Mouse (Mus musculus) hindlimb bud, embryonic 11.5 days (tissue): Measurements from ENCODE around the gene Olfr690.
"Not testable (repeated sequence)": the region's sequence is repeated elsewhere in the genome, so short reads cannot be mapped to it uniquely, and the experiment has no call there.

ENCODE experiments used
- DNase-seq: peaks from one replicate; pipeline ENCODE4 v3.0.0-alpha.2; 2012; ENCODE audit warnings: low read depth, low spot score; ENCODE audit errors: extremely low spot score

The Olfr690 gene

DNA sequence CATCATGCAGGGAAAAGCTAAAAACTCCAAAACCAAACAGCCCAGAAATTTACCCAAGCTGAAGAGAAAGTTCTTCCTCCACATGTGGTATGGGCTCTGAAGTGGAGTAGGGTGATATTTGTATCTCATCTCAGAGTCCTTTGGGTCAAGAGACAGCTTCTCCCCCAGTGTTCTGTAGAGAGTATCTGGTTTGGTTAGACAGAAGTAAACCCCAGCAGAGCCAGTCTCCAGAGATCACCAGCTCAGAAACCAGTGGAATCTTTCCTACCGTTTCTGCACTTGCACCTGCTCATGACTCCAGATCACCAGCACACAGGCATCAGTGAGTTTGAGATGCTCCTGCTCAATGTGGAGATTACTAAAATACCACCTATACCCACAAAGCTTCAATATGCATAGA is at the start of gene Olfr690:
Gene Olfr690, minus strand, starts transcription at position 101 of the 400 bp plus-strand sequence.
- DNase-seq, result no peak

DNA sequence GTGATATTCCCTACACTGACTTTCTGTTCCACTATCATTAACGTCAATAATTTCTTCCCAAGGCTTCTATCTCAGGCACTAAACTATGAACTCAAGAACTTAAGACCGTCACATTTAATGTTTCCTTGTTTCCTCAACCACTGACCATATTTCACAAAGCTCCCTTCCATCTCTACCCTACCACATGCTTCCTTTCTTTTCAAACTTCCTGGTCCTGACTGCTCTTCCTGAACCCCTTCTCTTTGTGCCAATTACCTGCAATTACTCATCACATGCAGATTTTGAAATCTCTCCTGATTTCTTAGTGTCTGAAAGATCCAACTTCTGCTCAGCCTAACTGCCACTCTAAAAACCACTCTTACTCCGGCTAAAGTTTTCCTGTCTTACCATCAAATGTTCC is 46.4 kb upstream of the Olfr690 start:
- no peak for DNase-seq

- DNase-seq, result no peak
Measured at GRCm38 (mm10) chr7:105374866-105375265, 41.0 kb upstream of the Olfr690 start, which contains the start of gene Gm5901. Gene Gm5901 (plus strand): TSS chr7:105375038.

DNA sequence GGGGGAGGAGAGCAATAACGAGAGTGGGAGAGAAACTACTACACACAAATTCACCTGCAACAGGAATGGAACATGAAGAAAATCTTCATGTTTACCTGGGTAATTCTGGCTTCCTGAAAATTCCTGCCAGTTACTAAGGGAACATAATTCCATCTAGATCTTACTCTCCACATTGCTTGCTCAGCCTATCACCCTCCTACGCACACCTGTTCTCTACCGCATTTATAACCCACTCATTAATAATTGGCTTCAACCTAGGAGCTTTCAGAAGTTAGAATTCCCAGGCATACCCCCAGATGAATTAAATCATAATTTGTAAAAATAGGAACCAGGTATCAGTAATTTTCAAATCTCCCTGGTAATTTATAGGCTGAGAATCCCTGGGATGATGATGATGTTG is 40.1 kb upstream of the Olfr690 start:
- no peak for DNase-seq

GRCm38 (mm10) chr7:105373509-105373908 is 39.6 kb upstream of the Olfr690 start:
- DNase-seq, result no peak

DNA sequence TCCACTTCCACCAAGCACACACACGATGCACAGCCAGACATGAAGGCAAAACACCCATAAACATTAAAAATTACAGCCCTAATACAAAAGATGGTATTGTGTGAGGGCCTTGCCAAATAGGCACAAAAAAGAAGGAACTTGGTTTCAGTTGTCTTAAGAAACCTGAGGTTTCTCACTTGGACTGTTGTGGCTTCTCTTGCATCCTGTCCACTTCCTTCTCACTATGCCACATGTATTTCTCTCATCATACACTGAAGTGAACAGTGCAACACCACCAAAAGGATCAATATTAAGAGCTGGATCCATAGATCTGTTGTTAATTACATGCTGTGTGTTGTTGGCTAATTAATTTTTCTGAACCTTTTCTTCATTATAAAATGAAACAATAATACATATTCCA is 39.0 kb upstream of the Olfr690 start:
- no peak for DNase-seq

- no peak for DNase-seq
Measured at GRCm38 (mm10) chr7:105368521-105368920, 34.6 kb upstream of the Olfr690 start.

DNA sequence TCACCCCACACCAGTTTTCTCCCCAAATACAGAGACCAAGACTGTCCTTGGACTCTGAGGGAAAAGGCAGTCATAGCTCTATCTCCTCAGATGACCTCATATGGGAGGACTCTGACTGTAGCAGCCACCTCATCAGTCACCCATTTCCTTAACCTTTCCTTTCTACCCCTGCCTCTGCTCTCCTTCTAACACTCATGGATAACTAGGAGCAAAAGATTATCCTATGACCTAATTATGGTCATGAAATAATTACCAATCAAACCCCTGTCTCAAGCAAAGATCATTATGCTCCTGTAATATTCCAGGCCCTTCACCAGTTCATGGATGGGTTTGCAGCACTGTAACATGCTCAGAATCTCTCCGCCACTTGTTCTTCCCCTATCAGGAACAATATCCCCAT is 34.0 kb upstream of the Olfr690 start, which contains the start of gene Olfr692:
Gene Olfr692, plus strand, starts transcription at position 301 of the 400 bp plus-strand sequence.
- no peak for DNase-seq

DNA sequence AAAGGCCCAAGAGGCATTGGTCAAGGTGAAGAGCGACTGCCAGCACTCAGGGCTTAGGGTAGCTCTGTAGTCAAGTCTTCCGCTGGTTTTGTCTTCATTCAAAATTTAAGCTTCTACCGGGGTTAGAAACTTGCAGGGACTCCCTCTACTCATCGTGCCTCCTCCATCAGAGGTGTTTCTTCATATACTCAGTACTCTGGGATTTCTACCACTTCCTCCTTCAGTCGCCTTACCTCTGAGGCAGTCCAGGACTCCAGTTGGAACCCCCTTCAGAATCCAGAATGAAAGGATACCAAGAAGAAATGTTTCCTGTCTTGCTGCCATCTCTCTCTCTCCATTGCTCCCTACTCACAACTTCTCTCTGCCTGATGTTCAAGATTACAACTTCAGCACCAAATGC is 33.4 kb upstream of the Olfr690 start:
- DNase-seq, result no peak

DNA sequence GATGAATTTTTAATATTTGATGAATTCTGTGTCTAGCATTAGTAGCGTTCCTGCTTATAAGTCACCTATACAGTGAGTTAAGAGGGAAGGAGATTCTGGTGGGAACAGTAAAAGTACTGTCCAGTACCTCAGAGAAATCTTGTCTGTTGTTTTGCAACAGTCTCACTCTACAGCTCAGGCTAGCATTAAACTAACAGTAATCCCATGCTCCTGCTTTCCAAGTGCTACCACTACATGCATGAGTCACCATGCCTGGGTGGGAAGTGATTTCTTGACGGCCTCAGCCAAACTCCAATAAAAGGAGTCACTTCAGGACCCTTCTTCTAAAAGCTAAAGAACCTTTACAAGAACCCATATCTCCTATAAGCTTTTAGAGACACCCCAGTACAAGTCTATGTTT is 27.8 kb upstream of the Olfr690 start:
- no peak for DNase-seq

GRCm38 (mm10) chr7:105356487-105356886 is 22.6 kb upstream of the Olfr690 start:
- not testable (repeated sequence) for DNase-seq

- DNase-seq, result not testable (repeated sequence)
Measured at GRCm38 (mm10) chr7:105356064-105356463, 22.2 kb upstream of the Olfr690 start.

- no peak for DNase-seq
Measured at GRCm38 (mm10) chr7:105342752-105343151, 8.8 kb upstream of the Olfr690 start.

DNA sequence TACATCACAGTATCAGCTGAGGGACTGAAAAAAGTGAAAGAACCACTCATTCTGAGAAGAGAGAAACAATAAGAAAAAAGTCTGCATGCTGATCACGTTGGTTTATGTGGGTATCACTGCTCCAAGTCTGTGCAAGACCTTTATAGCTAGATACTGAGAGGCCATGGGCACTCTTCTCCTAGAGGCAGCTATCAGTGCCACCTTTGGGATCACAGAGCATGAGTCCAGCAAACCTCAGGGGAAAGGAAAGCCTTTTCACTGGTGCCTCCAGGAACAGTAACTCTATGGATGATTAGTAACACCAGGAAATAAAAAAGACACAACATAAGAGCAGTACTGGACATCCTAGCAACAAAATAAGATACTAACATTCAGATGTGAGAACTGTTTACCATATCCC is 8.3 kb upstream of the Olfr690 start, which contains the start of gene Olfr691:
Gene Olfr691, minus strand, starts transcription at position 101 of the 400 bp plus-strand sequence.
- DNase-seq, result no peak

GRCm38 (mm10) chr7:105325302-105325701 is 8.6 kb downstream of the Olfr690 start:
- DNase-seq, result no peak

GRCm38 (mm10) chr7:105310865-105311264 is 23.0 kb downstream of the Olfr690 start, which contains the start of gene Olfr689:
Gene Olfr689 (plus strand): TSS chr7:105311165.
- no peak for DNase-seq

GRCm38 (mm10) chr7:105290051-105290450 is 43.9 kb downstream of the Olfr690 start:
- no peak for DNase-seq

DNA sequence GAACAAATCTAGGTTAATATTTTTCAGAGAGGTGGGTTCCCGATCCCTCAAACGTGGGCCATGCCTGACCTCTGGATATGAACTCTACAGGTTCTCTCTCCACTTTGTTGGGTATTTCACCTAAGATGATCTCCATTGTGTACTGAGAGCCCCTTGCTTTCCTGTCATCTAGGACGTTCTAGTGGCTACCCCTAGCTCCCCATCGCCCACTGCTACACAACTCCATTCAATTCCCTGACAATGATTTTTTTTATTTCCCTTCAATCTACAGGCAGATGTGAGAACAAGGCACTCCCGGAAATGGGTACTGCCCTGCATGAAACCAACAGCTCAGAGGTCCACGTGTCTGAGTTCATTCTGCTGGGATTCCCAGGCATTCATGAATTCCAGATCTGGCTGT is 46.1 kb downstream of the Olfr690 start, which contains the start of gene Olfr688:
Gene Olfr688, plus strand, starts transcription at position 301 of the 400 bp plus-strand sequence.
- DNase-seq, result no peak
